Mouse (Mus musculus) CH12F3 (cell line): Measurements from ENCODE around the gene Atp9a.

Experiments used
- in situ Hi-C: fragments of 300-500 bp; cut with MboI; formaldehyde crosslinking; loops from 2 replicates; pipeline ENCODE4 v1.14.3; 2020; ENCODE audit warnings: low sequenced_read_pairs

The Atp9a gene

GRCm38 (mm10) chr2:168740496-168740895 is 1.7 kb downstream of the Atp9a start:
- in situ Hi-C loops, result no loop called here

- in situ Hi-C loops, result no loop called here
Measured at GRCm38 (mm10) chr2:168738854-168739253, 3.4 kb downstream of the Atp9a start.

- in situ Hi-C loops, result no loop called here
Measured at GRCm38 (mm10) chr2:168737878-168738277, 4.3 kb downstream of the Atp9a start.

GRCm38 (mm10) chr2:168734023-168734422 is 8.2 kb downstream of the Atp9a start:
- in situ Hi-C loops, result no loop called here

- in situ Hi-C loops, result no loop called here
Measured at GRCm38 (mm10) chr2:168731258-168731657, 11.0 kb downstream of the Atp9a start.

- in situ Hi-C loops, result no loop called here
Measured at GRCm38 (mm10) chr2:168729736-168730135, 12.5 kb downstream of the Atp9a start.

- in situ Hi-C loops, result no loop called here
Measured at GRCm38 (mm10) chr2:168728045-168728444, 14.2 kb downstream of the Atp9a start.

GRCm38 (mm10) chr2:168726007-168726406 is 16.2 kb downstream of the Atp9a start:
- in situ Hi-C loops, result no loop called here

GRCm38 (mm10) chr2:168721313-168721712 is 20.9 kb downstream of the Atp9a start:
- in situ Hi-C loops, result no loop called here

GRCm38 (mm10) chr2:168719742-168720141 is 22.5 kb downstream of the Atp9a start:
- in situ Hi-C loops, result no loop called here

- in situ Hi-C loops, result no loop called here
Measured at GRCm38 (mm10) chr2:168718735-168719134, 23.5 kb downstream of the Atp9a start.

- in situ Hi-C loops, result no loop called here
Measured at GRCm38 (mm10) chr2:168718267-168718666, 23.9 kb downstream of the Atp9a start.

GRCm38 (mm10) chr2:168712199-168713176 is 29.7 kb downstream of the Atp9a start:
- in situ Hi-C loops, result no loop called here

- in situ Hi-C loops, result no loop called here
Measured at GRCm38 (mm10) chr2:168710979-168711378, 31.2 kb downstream of the Atp9a start.

GRCm38 (mm10) chr2:168707766-168708165 is 34.4 kb downstream of the Atp9a start:
- in situ Hi-C loops, result no loop called here

- in situ Hi-C loops, result no loop called here
Measured at GRCm38 (mm10) chr2:168702266-168702665, 39.9 kb downstream of the Atp9a start.

GRCm38 (mm10) chr2:168695027-168695403 is 47.2 kb downstream of the Atp9a start:
- in situ Hi-C loops, result no loop called here

GRCm38 (mm10) chr2:168694379-168695026 is 47.7 kb downstream of the Atp9a start:
- in situ Hi-C loops, result no loop called here

- in situ Hi-C loops, result no loop called here
Measured at GRCm38 (mm10) chr2:168691774-168692173, 50.4 kb downstream of the Atp9a start.

- in situ Hi-C loops, result no loop called here
Measured at GRCm38 (mm10) chr2:168687326-168687725, 54.9 kb downstream of the Atp9a start.

- in situ Hi-C loops, result no loop called here
Measured at GRCm38 (mm10) chr2:168685909-168686308, 56.3 kb downstream of the Atp9a start.

GRCm38 (mm10) chr2:168684695-168685094 is 57.5 kb downstream of the Atp9a start:
- in situ Hi-C loops, result no loop called here
